Mouse (Mus musculus) heart, embryonic 12.5 days (tissue): ENCODE data around the gene Kctd17. TPM values are rescaled to one million over a fixed set of nuclear protein-coding genes. Genes with fewer than 3 reads are reported as not detected.

Source experiments
- ATAC-seq: fragments of 200-750 bp; cut with Nextera tagmentation; 2 replicates; pipeline ENCODE4 v1.8.0; 2017; ENCODE audit warnings: moderate TSS enrichment, moderate library complexity; ENCODE audit not compliant: insufficient number of reproducible peaks, low FRiP score
- H3K27ac ChIP-seq: fragments of 300-500 bp; sonication (generic); 2 replicates; pipeline ENCODE4 v1.5.1; 2016; ENCODE audit warnings: mild to moderate bottlenecking, moderate library complexity; ENCODE audit not compliant: poor library complexity, severe bottlenecking
- H3K27me3 ChIP-seq: fragments of 300-500 bp; sonication (generic); replicated peaks from 2 replicates; pipeline ENCODE4 v1.6.1; 2016; ENCODE audit warnings: mild to moderate bottlenecking, moderate library complexity
- H3K36me3 ChIP-seq: fragments of 300-500 bp; sonication (generic); 2 replicates; pipeline ENCODE4 v1.6.1; 2016; ENCODE audit warnings: mild to moderate bottlenecking, moderate library complexity
- H3K4me1 ChIP-seq: fragments of 300-500 bp; sonication (generic); replicated peaks from 2 replicates; pipeline ENCODE4 v1.6.1; 2016; ENCODE audit warnings: mild to moderate bottlenecking
- H3K4me2 ChIP-seq: fragments of 300-500 bp; sonication (generic); 2 replicates; pipeline ENCODE4 v1.6.1; 2016; ENCODE audit warnings: mild to moderate bottlenecking, moderate library complexity
- H3K4me3 ChIP-seq: fragments of 300-500 bp; sonication (generic); 2 replicates; pipeline ENCODE4 v1.5.1; 2016; ENCODE audit warnings: mild to moderate bottlenecking
- H3K9ac ChIP-seq: fragments of 300-500 bp; sonication (generic); 2 replicates; pipeline ENCODE4 v1.6.1; 2016; ENCODE audit warnings: mild to moderate bottlenecking, moderate library complexity
- H3K9me3 ChIP-seq: fragments of 300-500 bp; sonication (generic); replicated peaks from 2 replicates; pipeline ENCODE4 v1.6.1; 2016; ENCODE audit warnings: mild to moderate bottlenecking, moderate library complexity
- WGBS: fragments of 180-500 bp; shearing (Covaris S2); methylation state at CpG from one replicate; pipeline ENCODE4 v1.1.7; 2016; 5-methylcytosine and 5-hydroxymethylcytosine counted together
- polyA plus RNA-seq: library from polyadenylated mRNA; unstranded; fragments of >200 nt; fragmentation: Nextera tagmentation; extraction: Ambion mirVana; gene quantifications from 2 replicates; pipeline ENCODE4 v1.2.1, GENCODE M21; 2016

Gene Kctd17
- 19.9 and 21.6 TPM in 2 replicates for polyA plus RNA-seq

- WGBS: 1% methylated on average over 52 of the region's 52 CpGs
- H3K4me3 ChIP-seq: peak within 1 kb of the TSS; percentile 64
- H3K36me3 ChIP-seq: peaks cover 8% of the 10 kb centered on the region; the same call in 1 of the 2 replicates
- H3K9me3 ChIP-seq: no peaks in the 10 kb centered on the region
- peak within 1 kb of the TSS; percentile 70 for H3K9ac ChIP-seq
- H3K27ac ChIP-seq: no peak within 1 kb of the TSS
- peak within 1 kb of the TSS; percentile 76 for H3K4me2 ChIP-seq
- peaks cover 12% of the 10 kb centered on the region for H3K4me1 ChIP-seq
- peaks cover 23% of the 10 kb centered on the region for H3K27me3 ChIP-seq
- ATAC-seq: peak; percentile 67
Observed at GRCm38 (mm10) chr15:78428391-78429138, at the start of gene Kctd17. Kctd17 (plus strand) TSS chr15:78428564.

- Histone ChIP-seq H3K27me3 (peaks cover 9% of the 10 kb centered on the region; the same call in 1 of the 2 replicates), H3K4me1 (no peaks in the 10 kb centered on the region), H3K4me2 (no peak overlapping the region), H3K9ac (no peak overlapping the region), H3K9me3 (peaks cover 7% of the 10 kb centered on the region; the same call in 1 of the 2 replicates), H3K4me3 (no peak overlapping the region), H3K27ac (no peak overlapping the region), H3K36me3 (no peaks in the 10 kb centered on the region)
- WGBS: 66% methylated on average over 2 of the region's 2 CpGs
- ATAC-seq: no peak
Observed at GRCm38 (mm10) chr15:78380208-78380607, 48.2 kb upstream of the Kctd17 start.

- Histone ChIP-seq H3K4me1 (no peaks in the 10 kb centered on the region), H3K27ac (no peak overlapping the region), H3K4me2 (no peak overlapping the region), H3K36me3 (no peaks in the 10 kb centered on the region), H3K27me3 (peaks cover 6% of the 10 kb centered on the region; the same call in 1 of the 2 replicates), H3K4me3 (no peak overlapping the region), H3K9me3 (peaks cover 7% of the 10 kb centered on the region; the same call in 1 of the 2 replicates), H3K9ac (no peak overlapping the region)
- 69% methylated on average over 4 of the region's 4 CpGs for WGBS
- ATAC-seq: no peak
Observed at GRCm38 (mm10) chr15:78380741-78381140, 47.6 kb upstream of the Kctd17 start.

GRCm38 (mm10) chr15:78382115-78382514 lies 46.2 kb upstream of the Kctd17 start:
- peaks cover 7% of the 10 kb centered on the region; the same call in 1 of the 2 replicates for H3K9me3 ChIP-seq
- 87% methylated on average over 4 of the region's 4 CpGs for WGBS

GRCm38 (mm10) chr15:78383450-78384219 lies 44.7 kb upstream of the Kctd17 start:
- no peak overlapping the region for H3K4me3 ChIP-seq
- no peak overlapping the region for H3K27ac ChIP-seq
- no peak for ATAC-seq
- H3K4me2 ChIP-seq: no peak overlapping the region
- H3K9me3 ChIP-seq: peaks cover 7% of the 10 kb centered on the region; the same call in 1 of the 2 replicates
- 0 out of 2 replicates have a peak, but pooled peaks cover under 1% of the 10 kb centered on the region for H3K27me3 ChIP-seq
- WGBS: 75% methylated on average over 11 of the region's 11 CpGs
- no peaks in the 10 kb centered on the region for H3K4me1 ChIP-seq
- no peak overlapping the region for H3K9ac ChIP-seq
- no peaks in the 10 kb centered on the region for H3K36me3 ChIP-seq

More at GRCm38 (mm10) chr15:78382115-78382514, 46.2 kb upstream of the Kctd17 start:
- Histone ChIP-seq H3K4me3 (no peak overlapping the region), H3K27me3 (0 out of 2 replicates have a peak, but pooled peaks cover 6% of the 10 kb centered on the region), H3K4me2 (no peak overlapping the region), H3K4me1 (no peaks in the 10 kb centered on the region), H3K27ac (no peak overlapping the region), H3K36me3 (no peaks in the 10 kb centered on the region), H3K9ac (no peak overlapping the region)
- no peak for ATAC-seq

GRCm38 (mm10) chr15:78384220-78385116 lies 43.9 kb upstream of the Kctd17 start:
- WGBS: 63% methylated on average over 7 of the region's 7 CpGs
- Histone ChIP-seq H3K27me3 (no peaks in the 10 kb centered on the region), H3K9ac (no peak overlapping the region), H3K4me3 (no peak overlapping the region), H3K4me1 (no peaks in the 10 kb centered on the region), H3K4me2 (no peak overlapping the region), H3K27ac (0 out of 2 replicates have a peak overlapping the region, but pooled peaks have one; percentile 34), H3K9me3 (peaks cover 2% of the 10 kb centered on the region; the same call in 1 of the 2 replicates), H3K36me3 (no peaks in the 10 kb centered on the region)
- no peak for ATAC-seq

- WGBS: 93% methylated on average over 1 of the region's 1 CpGs
- no peak overlapping the region for H3K4me3 ChIP-seq
- ATAC-seq: no peak
- no peaks in the 10 kb centered on the region for H3K27me3 ChIP-seq
- no peak overlapping the region for H3K9ac ChIP-seq
- no peaks in the 10 kb centered on the region for H3K9me3 ChIP-seq
- no peak overlapping the region for H3K4me2 ChIP-seq
- no peak overlapping the region for H3K27ac ChIP-seq
- no peaks in the 10 kb centered on the region for H3K4me1 ChIP-seq
- no peaks in the 10 kb centered on the region for H3K36me3 ChIP-seq
Observed at GRCm38 (mm10) chr15:78385564-78385963, 42.8 kb upstream of the Kctd17 start.

- Histone ChIP-seq H3K9ac (no peak overlapping the region), H3K4me1 (no peaks in the 10 kb centered on the region), H3K27ac (no peak overlapping the region), H3K36me3 (no peaks in the 10 kb centered on the region), H3K4me2 (no peak overlapping the region), H3K9me3 (no peaks in the 10 kb centered on the region), H3K4me3 (no peak overlapping the region), H3K27me3 (no peaks in the 10 kb centered on the region)
- WGBS: 70% methylated on average over 3 of the region's 3 CpGs
- no peak for ATAC-seq
Observed at GRCm38 (mm10) chr15:78390855-78391254, 37.5 kb upstream of the Kctd17 start.

- 79% methylated on average over 8 of the region's 8 CpGs for WGBS
- no peaks in the 10 kb centered on the region for H3K27me3 ChIP-seq
Observed at GRCm38 (mm10) chr15:78395478-78395962, 32.8 kb upstream of the Kctd17 start, which contains the start of gene Tex33. Tex33 (minus strand) TSS chr15:78395912.

GRCm38 (mm10) chr15:78401345-78401744 lies 27.0 kb upstream of the Kctd17 start:
- WGBS: 74% methylated on average over 6 of the region's 6 CpGs
- Histone ChIP-seq H3K9me3 (no peaks in the 10 kb centered on the region), H3K27ac (no peak overlapping the region), H3K4me3 (no peak overlapping the region), H3K4me2 (no peak overlapping the region), H3K4me1 (peaks cover 42% of the 10 kb centered on the region), H3K27me3 (no peaks in the 10 kb centered on the region), H3K9ac (peak overlapping the region; percentile 25; the same call in 1 of the 2 replicates), H3K36me3 (no peaks in the 10 kb centered on the region)
- no peak for ATAC-seq

More at GRCm38 (mm10) chr15:78395478-78395962, 32.8 kb upstream of the Kctd17 start, which contains the start of gene Tex33:
- no peak within 1 kb of the TSS for H3K27ac ChIP-seq
- no peaks in the 10 kb centered on the region for H3K9me3 ChIP-seq
- H3K36me3 ChIP-seq: no peaks in the 10 kb centered on the region
- no peak for ATAC-seq
- H3K4me3 ChIP-seq: no peak within 1 kb of the TSS
- no peak within 1 kb of the TSS for H3K4me2 ChIP-seq
- H3K4me1 ChIP-seq: no peaks in the 10 kb centered on the region
- H3K9ac ChIP-seq: no peak within 1 kb of the TSS
